Comparison of ENCODE assay signal across 16 mouse cellular contexts in genomic region chr16:94163051-94163450, GRCm38 (mm10).
DNase-seq lines count a peak whose midpoint lies in the region; ATAC-seq and TF ChIP-seq lines count a peak whose summit lies in the region.
"Had no signal": no experiment of that assay in that cellular context is flagged by ENCODE, and none has a peak within 500 bp of the region (broad histone marks: within the 10 kb centered on the region; RNA-seq: fewer than 3 reads in every experiment).

No protein-coding gene starts in this region.

- H3K36me3 ChIP-seq in forebrain, embryonic 11.5 days (ENCODE audit: control insufficient read depth, insufficient read depth, low read length), result no peaks in the 10 kb centered on the region
- no peaks in the 10 kb centered on the region for H3K36me3 ChIP-seq in forebrain, embryonic 10.5 days (replicated peaks)

- 24% methylated on average over 11 of the region's 11 CpGs for WGBS in cerebellum, adult 2 months
- WGBS in forebrain, embryonic 11.5 days, result 92% methylated on average over 11 of the region's 11 CpGs
- 92% methylated on average over 11 of the region's 11 CpGs for WGBS in forebrain, embryonic 10.5 days

- no peak overlapping the region for H3K4me2 ChIP-seq in forebrain, embryonic 11.5 days (ENCODE audit: low read depth, low read length, severe bottlenecking)
- H3K4me2 ChIP-seq: hindbrain, embryonic 14.5 days; lung, embryonic 14.5 days had no signal

- DNase-seq in cerebellum, adult 2 months, result peak; percentile 43 to 65
- peak; percentile 63 for DNase-seq in adrenal gland, adult 8-10 months
- peak; percentile 41 for DNase-seq in cerebellum, adult 9-10 months
- DNase-seq in gastrocnemius, postnatal 25 days, result peak; percentile 41
- no peak for DNase-seq in thymus, postnatal 25 days
- DNase-seq in forebrain, embryonic 11.5 days (ENCODE audit: low spot score), result no peak
- no peak for DNase-seq in forebrain, embryonic 10.5 days (ENCODE audit: extremely low spot score, low spot score)
- DNase-seq: heart, postnatal 10 days; layer of hippocampus, adult 9-11 months; lung, embryonic 14.5 days; midbrain, embryonic 14.5 days; right cerebral cortex, postnatal 4 days had no signal

- no peak overlapping the region for H3K4me3 ChIP-seq in cerebellum, adult 2 months (replicated peaks; ENCODE audit: insufficient read depth, low read depth, low read length)
- no peak overlapping the region for H3K4me3 ChIP-seq in forebrain, embryonic 11.5 days (ENCODE audit: low read depth, low read length)
- no peak overlapping the region for H3K4me3 ChIP-seq in forebrain, embryonic 10.5 days

- H3K9ac ChIP-seq in forebrain, embryonic 11.5 days (ENCODE audit: low read length), result no peak overlapping the region
- H3K9ac ChIP-seq: hindbrain, embryonic 14.5 days; lung, embryonic 14.5 days had no signal

- no peak for TF ChIP-seq CTCF in cerebellum, adult 2 months (IDR thresholded peaks at IDR 0.05; ENCODE audit: borderline replicate concordance, insufficient read depth, low read depth, low read length)

- H3K4me1 ChIP-seq in cerebellum, adult 2 months (ENCODE audit: control insufficient read depth, insufficient read depth, low read length), result peaks cover 17% of the 10 kb centered on the region
- peaks cover 1% of the 10 kb centered on the region; the same call in 1 of the 2 replicates for H3K4me1 ChIP-seq in forebrain, embryonic 11.5 days (replicated peaks; ENCODE audit: control insufficient read depth, insufficient read depth, low read length)
- H3K4me1 ChIP-seq in forebrain, embryonic 10.5 days, result peaks cover 42% of the 10 kb centered on the region

- H3K27me3 ChIP-seq in cerebellum, adult 2 months (ENCODE audit: control insufficient read depth, insufficient read depth, low read length), result no peaks in the 10 kb centered on the region
- peaks cover 6% of the 10 kb centered on the region; the same call in 1 of the 2 replicates for H3K27me3 ChIP-seq in forebrain, embryonic 11.5 days (ENCODE audit: control insufficient read depth, insufficient read depth, low read length)
- H3K27me3 ChIP-seq in forebrain, embryonic 10.5 days (ENCODE audit: poor library complexity, severe bottlenecking), result peaks cover 81% of the 10 kb centered on the region
- H3K27me3 ChIP-seq: Patski had no signal

- H3K9me3 ChIP-seq in forebrain, embryonic 11.5 days (ENCODE audit: control insufficient read depth, low read length), result no peaks in the 10 kb centered on the region
- no peaks in the 10 kb centered on the region for H3K9me3 ChIP-seq in forebrain, embryonic 10.5 days

- no peak for TF ChIP-seq POLR2A in cerebellum, adult 2 months (IDR thresholded peaks at IDR 0.05; ENCODE audit: borderline replicate concordance, insufficient read depth, low read length)

- no peak for ATAC-seq in cerebellum, adult (ENCODE audit: insufficient number of reproducible peaks, low FRiP score, low TSS enrichment)
- ATAC-seq in forebrain, embryonic 11.5 days (replicated peaks; ENCODE audit: low FRiP score), result no peak
- ATAC-seq: intestine, embryonic 16.5 days; Patski had no signal

- H3K27ac ChIP-seq in cerebellum, adult 2 months (ENCODE audit: insufficient read depth, low read length), result no peak overlapping the region
- no peak overlapping the region for H3K27ac ChIP-seq in forebrain, embryonic 11.5 days (ENCODE audit: low read depth, low read length)
- no peak overlapping the region for H3K27ac ChIP-seq in forebrain, embryonic 10.5 days
- H3K27ac ChIP-seq: hindbrain, embryonic 14.5 days had no signal

Comparison
In these comparisons a context has a peak if more than half of its experiments do, and no peak if none do; other contexts are left out.
1. DNase-seq: peak in cerebellum, adult 2 months (2 of 2), adrenal gland, adult 8-10 months (single experiment), cerebellum, adult 9-10 months (single experiment) and gastrocnemius, postnatal 25 days (single experiment); none in thymus, postnatal 25 days (single experiment), forebrain, embryonic 11.5 days (single experiment) and forebrain, embryonic 10.5 days (single experiment).